Comparison of ENCODE assay signal across 16 mouse cellular contexts in genomic region chr6:121261233-121261632, GRCm38 (mm10). TPM values are rescaled to one million over a fixed set of nuclear protein-coding genes. Genes with fewer than 3 reads are reported as not detected.
A peak's percentile ranks its signal among the peaks of the same experiment; 100 is the strongest.
DNase-seq lines count a peak whose midpoint lies in the region; ATAC-seq and TF ChIP-seq lines count a peak whose summit lies in the region.
"Had no signal": no experiment of that assay in that cellular context is flagged by ENCODE, and none has a peak within 500 bp of the region (broad histone marks: within the 10 kb centered on the region; RNA-seq: fewer than 3 reads in every experiment).

No protein-coding gene starts in this region.

- WGBS in stomach, embryonic 14.5 days: 77% methylated on average over 8 of the region's 8 CpGs
- 72% methylated on average over 8 of the region's 8 CpGs for WGBS in stomach, postnatal 0 days

- H3K9me3 ChIP-seq in stomach, embryonic 14.5 days (ENCODE audit: control insufficient read depth, low read depth, low read length): 0 out of 2 replicates have a peak, but pooled peaks cover 4% of the 10 kb centered on the region
- no peaks in the 10 kb centered on the region for H3K9me3 ChIP-seq in stomach, postnatal 0 days (ENCODE audit: control insufficient read depth, low read length)
- H3K9me3 ChIP-seq in G1E (replicated peaks): no peaks in the 10 kb centered on the region
- H3K9me3 ChIP-seq: embryonic facial prominence, embryonic 13.5 days; heart, embryonic 15.5 days had no signal

- H3K27ac ChIP-seq in stomach, embryonic 14.5 days (ENCODE audit: low read length): no peak overlapping the region
- no peak overlapping the region for H3K27ac ChIP-seq in stomach, postnatal 0 days (replicated peaks)
- H3K27ac ChIP-seq: embryonic facial prominence, embryonic 13.5 days; forebrain, embryonic 12.5 days; heart, adult 2 months; heart, embryonic 15.5 days; hindbrain, embryonic 13.5 days; hindbrain, postnatal 0 days had no signal

- no peak for DNase-seq in stomach, postnatal 0 days (ENCODE audit: low spot score)
- no peak for DNase-seq in G1E (ENCODE audit: low spot score)
- DNase-seq in adrenal gland, adult (ENCODE audit: inconsistent age in 2 of 2, low spot score in 1 of 2): no peak
- no peak for DNase-seq in ovary, postnatal 10 days (ENCODE audit: low spot score)
- no peak for DNase-seq in adrenal gland, adult 8-10 months

- H3K9ac ChIP-seq in stomach, embryonic 14.5 days (replicated peaks; ENCODE audit: low read depth, low read length): no peak overlapping the region
- no peak overlapping the region for H3K9ac ChIP-seq in stomach, postnatal 0 days (ENCODE audit: low read length)
- H3K9ac ChIP-seq: embryonic facial prominence, embryonic 13.5 days; forebrain, embryonic 12.5 days; heart, embryonic 15.5 days; hindbrain, embryonic 13.5 days had no signal

- H3K4me2 ChIP-seq in stomach, embryonic 14.5 days (replicated peaks; ENCODE audit: low read depth, low read length): no peak overlapping the region
- no peak overlapping the region for H3K4me2 ChIP-seq in stomach, postnatal 0 days (replicated peaks; ENCODE audit: low read depth)
- H3K4me2 ChIP-seq: embryonic facial prominence, embryonic 13.5 days; forebrain, embryonic 12.5 days; heart, embryonic 11.5 days; heart, embryonic 15.5 days; hindbrain, embryonic 13.5 days had no signal

- H3K27me3 ChIP-seq in stomach, embryonic 14.5 days (ENCODE audit: control insufficient read depth, insufficient read depth, low read length): no peaks in the 10 kb centered on the region
- no peaks in the 10 kb centered on the region for H3K27me3 ChIP-seq in stomach, postnatal 0 days (ENCODE audit: control insufficient read depth, insufficient read depth, low read length)
- no peaks in the 10 kb centered on the region for H3K27me3 ChIP-seq in G1E (ENCODE audit: insufficient read depth, low read length)
- H3K27me3 ChIP-seq: embryonic facial prominence, embryonic 13.5 days; forebrain, embryonic 12.5 days; heart, embryonic 15.5 days; hindbrain, embryonic 13.5 days had no signal

- H3K4me3 ChIP-seq in stomach, embryonic 14.5 days (ENCODE audit: low read depth, low read length): no peak overlapping the region
- H3K4me3 ChIP-seq in stomach, postnatal 0 days (ENCODE audit: low read depth, low read length): no peak overlapping the region
- no peak overlapping the region for H3K4me3 ChIP-seq in G1E (ENCODE audit: low read depth, low read length)
- H3K4me3 ChIP-seq: embryonic facial prominence, embryonic 13.5 days; forebrain, embryonic 12.5 days; heart, adult 2 months; heart, embryonic 15.5 days; hindbrain, embryonic 13.5 days had no signal

- no peak for TF ChIP-seq EP300 in stomach, postnatal 0 days (optimal IDR thresholded peaks at IDR 0.05)

- TF ChIP-seq CTCF in stomach, postnatal 0 days (IDR thresholded peaks at IDR 0.05; ENCODE audit: low read depth): no peak
- TF ChIP-seq CTCF in G1E (IDR thresholded peaks at IDR 0.05; ENCODE audit: low read depth, low read length): no peak

- H3K36me3 ChIP-seq in stomach, embryonic 14.5 days (ENCODE audit: control insufficient read depth, insufficient read depth, low read length): no peaks in the 10 kb centered on the region
- no peaks in the 10 kb centered on the region for H3K36me3 ChIP-seq in stomach, postnatal 0 days (ENCODE audit: control insufficient read depth, insufficient read depth, low read length)
- H3K36me3 ChIP-seq in G1E (replicated peaks): peaks cover 27% of the 10 kb centered on the region
- H3K36me3 ChIP-seq: embryonic facial prominence, embryonic 13.5 days; forebrain, embryonic 12.5 days; hindbrain, embryonic 13.5 days had no signal

- 0 out of 2 replicates have a peak, but pooled peaks have one; percentile 18 for ATAC-seq in stomach, embryonic 14.5 days (ENCODE audit: insufficient number of reproducible peaks, insufficient read depth, low FRiP score, low read depth)
- ATAC-seq in stomach, postnatal 0 days (ENCODE audit: low FRiP score, low TSS enrichment): no peak
- 0 out of 2 replicates have a peak, but pooled peaks have one; percentile 15 for ATAC-seq in G1E (ENCODE audit: extremely low read depth, insufficient number of reproducible peaks, low FRiP score, poor library complexity, severe bottlenecking)
- ATAC-seq in granulocyte monocyte progenitor cell, adult 5-6 weeks (replicated peaks; ENCODE audit: poor library complexity, severe bottlenecking): peak; percentile 89
- ATAC-seq: forebrain, embryonic 16.5 days had no signal

- no peaks in the 10 kb centered on the region for H3K4me1 ChIP-seq in stomach, embryonic 14.5 days (ENCODE audit: control insufficient read depth, insufficient read depth, low read length)
- H3K4me1 ChIP-seq in stomach, postnatal 0 days (replicated peaks; ENCODE audit: control insufficient read depth, insufficient read depth): no peaks in the 10 kb centered on the region
- H3K4me1 ChIP-seq in G1E (ENCODE audit: insufficient read depth, low read depth, low read length): peaks cover 7% of the 10 kb centered on the region
- H3K4me1 ChIP-seq: embryonic facial prominence, embryonic 13.5 days; forebrain, embryonic 12.5 days; heart, embryonic 15.5 days; hindbrain, embryonic 13.5 days had no signal

RNA-seq across cellular contexts. Expression of gene Usp18, which starts 15.5 kb away (rescaled TPM):
- polyA plus RNA-seq in stomach, embryonic 14.5 days (2014; fragmentation: Nextera tagmentation; extraction: Ambion mirVana): 2.8 and 3.5 TPM in 2 replicates
- 4.7 and 5.1 TPM in 2 replicates for polyA plus RNA-seq in stomach, postnatal 0 days (2015; fragmentation: Nextera tagmentation; extraction: Ambion mirVana)
- total RNA-seq in G1E (2014; fragmentation: Nextera tagmentation): 2.3 and 5.8 TPM in 2 replicates
- 13.8 and 18.2 TPM in 2 replicates for total RNA-seq in G1E (2017)
- 0.21 and 0.41 TPM in 2 replicates for polyA plus RNA-seq in G1E (2012)
- total RNA-seq in granulocyte monocyte progenitor cell, adult 5-6 weeks (2014; fragmentation: Nextera tagmentation): not detected in 2 replicates
- total RNA-seq in granulocyte monocyte progenitor cell, adult 5-6 weeks (2017): 0.82 and 1.3 TPM in 2 replicates
- total RNA-seq in adrenal gland, adult 8-10 months (2022): 1 to 10 TPM; 2.1 to 4.1 (median 3.3) TPM

RNA-seq across cellular contexts. Expression of gene Slc6a13, which starts 38.8 kb away (rescaled TPM):
- polyA plus RNA-seq in stomach, embryonic 14.5 days (2014; fragmentation: Nextera tagmentation; extraction: Ambion mirVana): 0.55 and 1.9 TPM in 2 replicates
- 0.46 and 0.52 TPM in 2 replicates for polyA plus RNA-seq in stomach, postnatal 0 days (2015; fragmentation: Nextera tagmentation; extraction: Ambion mirVana)
- total RNA-seq in G1E (2014; fragmentation: Nextera tagmentation) (9.1 and 10.5 TPM in 2 replicates), G1E (2017) (11.7 and 14.8 TPM in 2 replicates)
- polyA plus RNA-seq in G1E (2012): 8.0 and 13.7 TPM in 2 replicates
- total RNA-seq in granulocyte monocyte progenitor cell, adult 5-6 weeks (2014; fragmentation: Nextera tagmentation): 5.6 and 5.9 TPM in 2 replicates
- total RNA-seq in granulocyte monocyte progenitor cell, adult 5-6 weeks (2017): 2.4 and 3.9 TPM in 2 replicates
- 1 to 10 TPM in 3 of 4 experiments, under 1 TPM in 1; 0.63 to 9.7 (median 3.0) TPM for total RNA-seq in adrenal gland, adult 8-10 months (2022)
- polyA plus RNA-seq: C2C12 had no signal

RNA-seq across cellular contexts. Expression of gene Tuba8, which starts 50.7 kb away (rescaled TPM):
- polyA plus RNA-seq in stomach, embryonic 14.5 days (2014; fragmentation: Nextera tagmentation; extraction: Ambion mirVana): 0.10 and 0.21 TPM in 2 replicates
- 0.06 and 0.13 TPM in 2 replicates for polyA plus RNA-seq in stomach, postnatal 0 days (2015; fragmentation: Nextera tagmentation; extraction: Ambion mirVana)
- total RNA-seq in G1E (2014; fragmentation: Nextera tagmentation): not detected in 2 replicates
- total RNA-seq in G1E (2017): 0.38 and 0.58 TPM in 2 replicates
- 0.03 TPM in 1 of 2 replicates, not detected in the other for polyA plus RNA-seq in G1E (2012)
- 9.3 and 12.8 TPM in 2 replicates for total RNA-seq in granulocyte monocyte progenitor cell, adult 5-6 weeks (2014; fragmentation: Nextera tagmentation)
- total RNA-seq in granulocyte monocyte progenitor cell, adult 5-6 weeks (2017): 27.8 and 28.4 TPM in 2 replicates
- total RNA-seq in adrenal gland, adult 8-10 months (2022): 1 to 10 TPM; 1.8 to 7.9 (median 4.5) TPM
